Mouse (Mus musculus): Measurements from ENCODE around the gene Phf23. TPM values are rescaled to one million over a fixed set of nuclear protein-coding genes. Genes with fewer than 3 reads are reported as not detected.

The Phf23 gene
- polyA plus RNA-seq, 1 experiment, result 93.4 TPM

DNA sequence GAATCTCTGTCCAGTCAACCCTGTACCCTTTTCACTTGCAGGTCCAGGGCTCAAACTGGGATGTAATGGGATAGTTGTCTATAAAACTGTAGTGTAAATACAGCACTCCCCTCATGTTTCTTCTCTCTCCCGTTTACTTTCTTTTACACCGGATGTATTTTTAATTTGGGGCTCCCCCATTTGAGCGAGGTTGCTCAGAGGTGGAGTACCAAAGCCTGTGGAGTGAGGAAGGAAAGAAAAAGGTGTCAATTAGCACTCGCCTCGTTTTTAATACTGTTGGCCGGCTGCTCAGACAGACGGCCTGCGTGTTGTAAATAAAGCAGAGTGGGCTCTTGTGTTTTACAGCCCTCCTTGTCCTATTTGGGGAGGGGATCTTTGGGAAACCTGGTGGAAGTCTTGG lies 4.1 kb downstream of the Phf23 start:
- Histone ChIP-seq H3K36me3 (ENCODE audit: control insufficient read depth, insufficient read depth) (peaks cover 32% of the 10 kb centered on the region), H3K4me3 (ENCODE audit: insufficient read depth, poor library complexity, severe bottlenecking) (no peak overlapping the region), H3ac (ENCODE audit: control insufficient read depth, insufficient read length, low read depth) (no peak overlapping the region), H3K79me2 (ENCODE audit: control insufficient read depth, insufficient read depth) (peaks cover 80% of the 10 kb centered on the region), H3K79me3 (ENCODE audit: low read depth) (peaks cover 61% of the 10 kb centered on the region), H3K27me3 (ENCODE audit: control insufficient read depth, insufficient read depth, insufficient read length) (no peaks in the 10 kb centered on the region)
- no peak for TF ChIP-seq MYOG (IDR thresholded peaks at IDR 0.05; ENCODE audit: control insufficient read depth, extremely low read depth, insufficient read length)
- no peak for TF ChIP-seq MYOD1 (IDR thresholded peaks at IDR 0.05; ENCODE audit: control insufficient read depth, insufficient read length, low read depth)
- no peak for TF ChIP-seq FOSL1 (IDR thresholded peaks at IDR 0.05; ENCODE audit: insufficient read depth, low read length, poor library complexity, severe bottlenecking)
- TF ChIP-seq CEBPB (IDR thresholded peaks at IDR 0.05; ENCODE audit: low read depth), result no peak
- TF ChIP-seq MAX (IDR thresholded peaks at IDR 0.05), result no peak
- TF ChIP-seq CTCF (IDR thresholded peaks at IDR 0.05; ENCODE audit: control insufficient read depth, insufficient read depth, insufficient read length), result no peak

DNA sequence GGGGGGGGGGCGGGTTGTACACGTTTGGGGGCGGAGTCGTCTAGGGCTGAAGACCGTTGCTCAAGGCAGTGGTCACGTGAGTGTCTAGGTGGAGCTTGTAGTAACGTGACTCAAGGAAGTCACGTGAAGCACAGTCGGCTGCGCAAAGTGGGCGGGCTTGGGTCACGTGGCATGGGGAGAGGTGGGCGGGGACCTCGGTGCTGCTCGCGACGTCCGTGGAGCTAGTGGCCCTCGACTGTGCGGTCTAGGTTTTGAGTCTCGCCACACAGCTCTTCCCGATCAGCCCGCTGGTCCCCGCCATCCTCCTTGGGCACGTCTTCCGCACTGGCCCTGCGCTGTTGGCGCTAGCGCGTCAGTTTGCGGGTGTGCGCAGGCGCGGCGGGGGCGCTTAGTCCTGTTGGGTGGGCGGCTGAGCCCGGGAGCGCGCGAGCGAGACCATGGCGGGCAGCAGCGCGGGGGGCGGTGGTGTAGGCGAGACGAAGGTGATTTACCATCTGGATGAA lies 4.9 kb downstream of the Phf23 start, which contains the start of gene Dvl2:
TSS of gene Dvl2 (plus strand) at position 200 of the 503 bp plus-strand sequence.
- H3K79me3 ChIP-seq (ENCODE audit: low read depth), result peaks cover 62% of the 10 kb centered on the region
- peaks cover 88% of the 10 kb centered on the region for H3K79me2 ChIP-seq (ENCODE audit: control insufficient read depth, insufficient read depth)
- peak within 1 kb of the TSS; percentile 86 for H3K4me3 ChIP-seq (ENCODE audit: insufficient read depth, poor library complexity, severe bottlenecking)
- H3ac ChIP-seq (ENCODE audit: control insufficient read depth, insufficient read length, low read depth), result peak within 1 kb of the TSS; percentile 78
- H3K36me3 ChIP-seq (ENCODE audit: control insufficient read depth, insufficient read depth), result peaks cover 33% of the 10 kb centered on the region
- TF ChIP-seq FOSL1 (IDR thresholded peaks at IDR 0.05; ENCODE audit: insufficient read depth, low read length, poor library complexity, severe bottlenecking) (no peak), MYOD1 (IDR thresholded peaks at IDR 0.05; ENCODE audit: control insufficient read depth, insufficient read length, low read depth) (no peak), USF1 (IDR thresholded peaks at IDR 0.05; ENCODE audit: low read depth) (peak; percentile 99), MAX (IDR thresholded peaks at IDR 0.05) (peak; percentile 89), CEBPB (IDR thresholded peaks at IDR 0.05; ENCODE audit: low read depth) (peak; percentile 64)
- no peaks in the 10 kb centered on the region for H3K27me3 ChIP-seq (ENCODE audit: control insufficient read depth, insufficient read depth, insufficient read length)

DNA sequence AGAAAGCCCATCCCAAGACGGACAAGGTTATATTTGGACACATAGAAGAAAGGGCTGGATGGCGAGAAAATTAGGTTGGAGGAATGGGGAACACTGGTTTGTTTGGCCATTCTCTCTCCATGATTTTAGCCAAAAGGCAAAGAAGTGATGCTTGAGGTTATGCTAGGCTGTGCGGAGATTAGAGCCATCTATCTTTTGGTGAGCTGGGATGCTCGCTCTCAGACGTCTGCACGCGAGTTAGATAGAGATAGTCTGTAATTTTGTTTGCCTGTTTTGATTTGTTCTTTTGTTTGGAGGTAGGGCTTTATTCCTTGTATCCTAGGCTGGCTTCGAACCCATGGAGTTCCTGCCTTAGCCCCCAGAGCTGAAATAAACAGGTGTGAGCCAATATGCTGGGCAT lies 5.6 kb downstream of the Phf23 start:
- H3K79me3 ChIP-seq (ENCODE audit: low read depth), result peaks cover 58% of the 10 kb centered on the region
- peaks cover 38% of the 10 kb centered on the region for H3K36me3 ChIP-seq (ENCODE audit: control insufficient read depth, insufficient read depth)
- peak overlapping the region; percentile 78 for H3ac ChIP-seq (ENCODE audit: control insufficient read depth, insufficient read length, low read depth)
- peak overlapping the region; percentile 86 for H3K4me3 ChIP-seq (ENCODE audit: insufficient read depth, poor library complexity, severe bottlenecking)
- H3K79me2 ChIP-seq (ENCODE audit: control insufficient read depth, insufficient read depth), result peaks cover 81% of the 10 kb centered on the region
- TF ChIP-seq MYOD1 (IDR thresholded peaks at IDR 0.05; ENCODE audit: control insufficient read depth, insufficient read length, low read depth) (no peak), MYOG (IDR thresholded peaks at IDR 0.05; ENCODE audit: control insufficient read depth, extremely low read depth, insufficient read length) (no peak), CEBPB (IDR thresholded peaks at IDR 0.05; ENCODE audit: low read depth) (no peak), USF1 (IDR thresholded peaks at IDR 0.05; ENCODE audit: low read depth) (no peak), FOSL1 (IDR thresholded peaks at IDR 0.05; ENCODE audit: insufficient read depth, low read length, poor library complexity, severe bottlenecking) (no peak), MAX (IDR thresholded peaks at IDR 0.05) (no peak), CTCF (IDR thresholded peaks at IDR 0.05; ENCODE audit: control insufficient read depth, insufficient read depth, insufficient read length) (no peak)
- H3K27me3 ChIP-seq (ENCODE audit: control insufficient read depth, insufficient read depth, insufficient read length), result no peaks in the 10 kb centered on the region

DNA sequence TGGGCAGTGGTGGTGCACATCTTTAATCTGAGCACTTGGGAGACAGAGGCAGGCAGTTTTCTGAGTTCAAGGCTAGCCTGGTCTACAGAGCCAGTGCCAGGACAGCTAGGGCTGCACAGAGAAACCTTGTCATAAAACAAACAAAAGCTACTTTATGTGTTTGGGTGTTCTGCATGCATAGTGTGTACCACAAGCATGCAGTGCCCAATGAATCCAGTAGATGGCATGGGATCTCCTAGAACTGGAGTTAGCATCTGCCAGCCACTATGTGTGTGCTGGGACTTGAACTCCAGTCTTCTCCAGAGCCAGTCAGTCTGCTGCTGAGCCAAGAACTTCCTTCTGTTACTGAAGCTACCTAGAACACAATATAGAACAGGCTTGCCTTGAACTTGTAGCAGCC lies 6.3 kb downstream of the Phf23 start:
- Histone ChIP-seq H3K27me3 (ENCODE audit: control insufficient read depth, insufficient read depth, insufficient read length) (no peaks in the 10 kb centered on the region), H3K4me3 (ENCODE audit: insufficient read depth, poor library complexity, severe bottlenecking) (peak overlapping the region; percentile 86), H3K79me2 (ENCODE audit: control insufficient read depth, insufficient read depth) (peaks cover 74% of the 10 kb centered on the region), H3K36me3 (ENCODE audit: control insufficient read depth, insufficient read depth) (peaks cover 44% of the 10 kb centered on the region), H3ac (ENCODE audit: control insufficient read depth, insufficient read length, low read depth) (no peak overlapping the region), H3K79me3 (ENCODE audit: low read depth) (peaks cover 55% of the 10 kb centered on the region)
- TF ChIP-seq FOSL1 (IDR thresholded peaks at IDR 0.05; ENCODE audit: insufficient read depth, low read length, poor library complexity, severe bottlenecking) (no peak), MYOD1 (IDR thresholded peaks at IDR 0.05; ENCODE audit: control insufficient read depth, insufficient read length, low read depth) (no peak), MYOG (IDR thresholded peaks at IDR 0.05; ENCODE audit: control insufficient read depth, extremely low read depth, insufficient read length) (no peak), USF1 (IDR thresholded peaks at IDR 0.05; ENCODE audit: low read depth) (no peak), CTCF (IDR thresholded peaks at IDR 0.05; ENCODE audit: control insufficient read depth, insufficient read depth, insufficient read length) (peak; percentile 6), CEBPB (IDR thresholded peaks at IDR 0.05; ENCODE audit: low read depth) (no peak), MAX (IDR thresholded peaks at IDR 0.05) (peak; percentile 41)

DNA sequence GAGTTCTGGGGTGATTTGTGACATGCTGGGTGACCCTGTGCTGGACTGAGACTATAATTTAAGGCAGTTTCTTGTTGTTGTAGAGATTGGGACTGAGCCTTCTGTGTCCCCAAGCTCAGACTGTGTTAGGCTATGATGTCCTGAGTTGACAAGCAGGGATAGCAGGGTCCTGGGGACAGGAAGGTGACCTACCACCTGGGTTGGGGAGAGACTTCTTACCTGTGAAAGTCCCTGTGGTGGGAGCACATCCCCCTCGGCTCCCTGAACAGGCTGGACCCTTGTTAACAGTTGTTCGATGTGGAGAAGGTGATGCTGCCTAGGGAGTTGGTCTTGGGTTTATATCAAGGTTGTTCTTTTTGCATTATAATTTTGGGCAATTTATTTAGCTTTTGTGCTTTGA lies 6.9 kb downstream of the Phf23 start:
- Histone ChIP-seq H3K27me3 (ENCODE audit: control insufficient read depth, insufficient read depth, insufficient read length) (no peaks in the 10 kb centered on the region), H3K79me3 (ENCODE audit: low read depth) (peaks cover 53% of the 10 kb centered on the region), H3K4me3 (ENCODE audit: insufficient read depth, poor library complexity, severe bottlenecking) (no peak overlapping the region), H3ac (ENCODE audit: control insufficient read depth, insufficient read length, low read depth) (no peak overlapping the region), H3K36me3 (ENCODE audit: control insufficient read depth, insufficient read depth) (peaks cover 49% of the 10 kb centered on the region), H3K79me2 (ENCODE audit: control insufficient read depth, insufficient read depth) (peaks cover 69% of the 10 kb centered on the region)
- TF ChIP-seq MYOD1 (IDR thresholded peaks at IDR 0.05; ENCODE audit: control insufficient read depth, insufficient read length, low read depth) (no peak), MYOG (IDR thresholded peaks at IDR 0.05; ENCODE audit: control insufficient read depth, extremely low read depth, insufficient read length) (no peak), USF1 (IDR thresholded peaks at IDR 0.05; ENCODE audit: low read depth) (no peak), CTCF (IDR thresholded peaks at IDR 0.05; ENCODE audit: control insufficient read depth, insufficient read depth, insufficient read length) (no peak), CEBPB (IDR thresholded peaks at IDR 0.05; ENCODE audit: low read depth) (no peak), FOSL1 (IDR thresholded peaks at IDR 0.05; ENCODE audit: insufficient read depth, low read length, poor library complexity, severe bottlenecking) (no peak), MAX (IDR thresholded peaks at IDR 0.05) (no peak)

GRCm38 (mm10) chr11:70005521-70005920 lies 9.9 kb downstream of the Phf23 start:
- Histone ChIP-seq H3K27me3 (ENCODE audit: control insufficient read depth, insufficient read depth, insufficient read length) (no peaks in the 10 kb centered on the region), H3K4me3 (ENCODE audit: insufficient read depth, poor library complexity, severe bottlenecking) (no peak overlapping the region), H3K79me3 (ENCODE audit: low read depth) (peaks cover 38% of the 10 kb centered on the region), H3K79me2 (ENCODE audit: control insufficient read depth, insufficient read depth) (peaks cover 49% of the 10 kb centered on the region), H3K36me3 (ENCODE audit: control insufficient read depth, insufficient read depth) (peaks cover 52% of the 10 kb centered on the region), H3ac (ENCODE audit: control insufficient read depth, insufficient read length, low read depth) (no peak overlapping the region)
- TF ChIP-seq CTCF (IDR thresholded peaks at IDR 0.05; ENCODE audit: control insufficient read depth, insufficient read depth, insufficient read length) (peak; percentile 48), MYOG (IDR thresholded peaks at IDR 0.05; ENCODE audit: control insufficient read depth, extremely low read depth, insufficient read length) (no peak)
